Mouse (Mus musculus): ENCODE data around the gene Hrh3. TPM values are rescaled to one million over a fixed set of nuclear protein-coding genes. Genes with fewer than 3 reads are reported as not detected.

The Hrh3 gene
- polyA plus RNA-seq, 1 experiment = 0.15 TPM

DNA sequence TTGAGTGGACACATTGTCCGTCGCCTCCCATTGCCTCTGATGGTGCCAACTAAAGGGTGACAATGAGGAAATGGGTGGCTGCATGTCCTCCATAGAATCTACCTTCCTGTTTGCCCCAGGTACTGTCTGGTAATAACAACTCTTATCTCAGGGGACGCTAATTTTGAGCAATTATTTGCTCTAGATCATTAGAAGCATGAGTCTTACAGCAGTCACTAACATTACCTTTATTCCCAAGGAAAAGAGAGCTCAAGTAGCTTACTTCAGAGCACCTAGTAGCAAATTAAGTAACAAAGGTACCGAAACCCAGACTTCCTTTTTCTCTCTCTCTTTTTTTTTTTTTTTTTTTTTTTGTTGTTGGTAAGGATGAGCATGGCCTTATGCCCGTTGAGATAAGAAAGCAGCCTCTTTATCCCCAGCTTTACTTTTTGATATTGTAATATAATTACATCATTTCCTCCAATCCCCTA, 16.0 kb upstream of the Hrh3 start:
- 18% methylated on average over 5 of the region's 5 CpGs for WGBS
- DNase-seq = no peak
- TF ChIP-seq POLR2A (IDR thresholded peaks at IDR 0.05; ENCODE audit: borderline replicate concordance, extremely low read depth, low read depth, low read length) = no peak
- no peak for TF ChIP-seq CTCF (IDR thresholded peaks at IDR 0.05; ENCODE audit: insufficient read depth, low read length)
- peaks cover 32% of the 10 kb centered on the region for H3K4me1 ChIP-seq (ENCODE audit: control insufficient read depth, insufficient read depth, low read length)
- H3K4me3 ChIP-seq (replicated peaks; ENCODE audit: extremely low read depth, low read depth, low read length) = peak overlapping the region; percentile 71

GRCm38 (mm10) chr2:180119439-180120291, 15.4 kb upstream of the Hrh3 start:
- Histone ChIP-seq H3K4me3 (replicated peaks; ENCODE audit: extremely low read depth, low read depth, low read length) (peak overlapping the region; percentile 71), H3K4me1 (ENCODE audit: control insufficient read depth, insufficient read depth, low read length) (peaks cover 34% of the 10 kb centered on the region)
- TF ChIP-seq POLR2A (IDR thresholded peaks at IDR 0.05; ENCODE audit: borderline replicate concordance, extremely low read depth, low read depth, low read length) (no peak), CTCF (IDR thresholded peaks at IDR 0.05; ENCODE audit: insufficient read depth, low read length) (no peak)
- no peak for DNase-seq
- 1% methylated on average over 60 of the region's 68 CpGs for WGBS

GRCm38 (mm10) chr2:180118661-180119438, 14.6 kb upstream of the Hrh3 start, which contains the start of gene Osbpl2:
Osbpl2 (plus strand) TSS chr2:180119306.
- under 1% methylated on average over 53 of the region's 55 CpGs for WGBS
- Histone ChIP-seq H3K4me3 (replicated peaks; ENCODE audit: extremely low read depth, low read depth, low read length) (peak within 1 kb of the TSS; percentile 71), H3K4me1 (ENCODE audit: control insufficient read depth, insufficient read depth, low read length) (peaks cover 43% of the 10 kb centered on the region)
- TF ChIP-seq POLR2A (IDR thresholded peaks at IDR 0.05; ENCODE audit: borderline replicate concordance, extremely low read depth, low read depth, low read length) (peak; percentile 77; the same call in 1 of the 2 replicates), CTCF (IDR thresholded peaks at IDR 0.05; ENCODE audit: insufficient read depth, low read length) (no peak)
- peak; percentile 100 for DNase-seq

GRCm38 (mm10) chr2:180117485-180118194, 13.4 kb upstream of the Hrh3 start:
- no peak overlapping the region for H3K4me3 ChIP-seq (replicated peaks; ENCODE audit: extremely low read depth, low read depth, low read length)
- peak; percentile 33 for DNase-seq
- TF ChIP-seq CTCF (IDR thresholded peaks at IDR 0.05; ENCODE audit: insufficient read depth, low read length) = no peak
- no peak for TF ChIP-seq POLR2A (IDR thresholded peaks at IDR 0.05; ENCODE audit: borderline replicate concordance, extremely low read depth, low read depth, low read length)
- peaks cover 47% of the 10 kb centered on the region for H3K4me1 ChIP-seq (ENCODE audit: control insufficient read depth, insufficient read depth, low read length)
- 23% methylated on average over 13 of the region's 13 CpGs for WGBS

GRCm38 (mm10) chr2:180116741-180117484, 12.6 kb upstream of the Hrh3 start:
- Histone ChIP-seq H3K4me1 (ENCODE audit: control insufficient read depth, insufficient read depth, low read length) (peaks cover 47% of the 10 kb centered on the region), H3K4me3 (replicated peaks; ENCODE audit: extremely low read depth, low read depth, low read length) (no peak overlapping the region)
- WGBS = 49% methylated on average over 8 of the region's 8 CpGs
- TF ChIP-seq CTCF (IDR thresholded peaks at IDR 0.05; ENCODE audit: insufficient read depth, low read length) (no peak), POLR2A (IDR thresholded peaks at IDR 0.05; ENCODE audit: borderline replicate concordance, extremely low read depth, low read depth, low read length) (no peak)
- DNase-seq = peak; percentile 38

DNA sequence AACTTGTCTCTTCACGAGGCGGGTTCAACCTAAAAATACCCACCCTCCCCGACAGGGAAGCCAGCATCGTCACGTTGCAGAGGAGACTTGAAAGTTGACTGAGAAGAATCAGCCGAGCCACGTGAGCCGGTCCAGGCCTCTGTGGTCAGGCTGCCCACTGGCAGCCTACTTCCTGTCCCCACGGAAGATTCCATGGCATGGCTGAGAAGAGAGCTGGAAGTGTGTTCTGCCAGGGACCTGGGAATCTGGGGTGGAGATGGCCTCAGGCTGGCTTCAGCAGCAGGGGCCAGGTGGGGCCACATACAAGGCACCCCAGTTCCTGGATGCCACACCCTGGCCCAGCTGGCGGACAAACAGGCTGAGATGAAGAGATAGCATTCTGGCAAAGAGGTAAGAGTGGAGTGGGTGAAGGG, 11.8 kb upstream of the Hrh3 start:
- Histone ChIP-seq H3K4me3 (replicated peaks; ENCODE audit: extremely low read depth, low read depth, low read length) (no peak overlapping the region), H3K4me1 (ENCODE audit: control insufficient read depth, insufficient read depth, low read length) (peaks cover 47% of the 10 kb centered on the region)
- no peak for TF ChIP-seq POLR2A (IDR thresholded peaks at IDR 0.05; ENCODE audit: borderline replicate concordance, extremely low read depth, low read depth, low read length)
- no peak for TF ChIP-seq CTCF (IDR thresholded peaks at IDR 0.05; ENCODE audit: insufficient read depth, low read length)
- WGBS = 25% methylated on average over 10 of the region's 10 CpGs
- DNase-seq = peak; percentile 58

DNA sequence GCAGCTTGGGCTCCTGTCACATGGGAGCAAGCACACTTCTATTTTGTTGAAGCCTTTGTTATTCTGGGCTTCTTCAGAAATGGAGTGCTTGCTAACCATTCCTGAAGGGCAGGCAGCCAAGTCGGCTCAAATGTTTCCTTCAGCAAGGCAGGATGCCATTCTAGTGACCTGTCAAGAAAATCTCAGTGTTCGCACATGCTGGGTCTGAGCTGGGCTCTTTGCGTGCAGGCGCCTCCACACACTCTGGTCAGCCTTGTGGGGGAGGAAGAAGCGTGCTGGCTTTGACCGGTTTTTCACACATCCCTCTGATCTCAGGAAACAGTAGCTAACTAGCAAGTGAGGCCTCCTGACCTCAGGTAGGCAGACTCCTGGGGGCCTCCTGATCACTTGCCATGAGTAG, 11.0 kb upstream of the Hrh3 start:
- WGBS = 10% methylated on average over 6 of the region's 6 CpGs
- H3K4me1 ChIP-seq (ENCODE audit: control insufficient read depth, insufficient read depth, low read length) = peaks cover 47% of the 10 kb centered on the region
- peak; percentile 77 for DNase-seq

More for the DNA sequence above, 11.0 kb upstream of the Hrh3 start:
- TF ChIP-seq POLR2A (IDR thresholded peaks at IDR 0.05; ENCODE audit: borderline replicate concordance, extremely low read depth, low read depth, low read length) (no peak), CTCF (IDR thresholded peaks at IDR 0.05; ENCODE audit: insufficient read depth, low read length) (no peak)
- no peak overlapping the region for H3K4me3 ChIP-seq (replicated peaks; ENCODE audit: extremely low read depth, low read depth, low read length)
